Mouse (Mus musculus): Measurements from ENCODE around the gene Fam117a. TPM values are rescaled to one million over a fixed set of nuclear protein-coding genes. Genes with fewer than 3 reads are reported as not detected.
A peak's percentile ranks its signal among the peaks of the same experiment; 100 is the strongest.

The Fam117a gene
- polyA plus RNA-seq, 1 experiment from 2014 or later = 11.8 TPM

GRCm38 (mm10) chr11:95409450-95410112, 72.8 kb downstream of the Fam117a start:
- Histone ChIP-seq H3K36me3 (ENCODE audit: control insufficient read depth, insufficient read depth, low read length) (no peaks in the 10 kb centered on the region), H3K27ac (ENCODE audit: low read depth, low read length) (no peak overlapping the region), H3K4me2 (ENCODE audit: low read depth) (no peak overlapping the region), H3K4me1 (ENCODE audit: control insufficient read depth, insufficient read depth, low read length) (no peaks in the 10 kb centered on the region), H3K4me3 (ENCODE audit: low read depth, low read length) (no peak overlapping the region), H3K9ac (ENCODE audit: low read length) (no peak overlapping the region), H3K9me3 (ENCODE audit: control insufficient read depth, low read length) (no peaks in the 10 kb centered on the region), H3K27me3 (ENCODE audit: control insufficient read depth, insufficient read depth, low read length) (no peaks in the 10 kb centered on the region)
- ATAC-seq (ENCODE audit: insufficient read depth, low FRiP score, low TSS enrichment) (no peak), DNase-seq (ENCODE audit: low spot score) (no peak)
- 90% methylated on average over 10 of the region's 10 CpGs for whole genome bisulfite sequencing

GRCm38 (mm10) chr11:95411453-95412013, 74.7 kb downstream of the Fam117a start:
- H3K4me3 ChIP-seq (ENCODE audit: low read depth, low read length) = no peak overlapping the region
- 81% methylated on average over 6 of the region's 6 CpGs for WGBS
- no peaks in the 10 kb centered on the region for H3K9me3 ChIP-seq (ENCODE audit: control insufficient read depth, low read length)
- no peak for DNase-seq (ENCODE audit: low spot score)
- no peak overlapping the region for H3K9ac ChIP-seq (ENCODE audit: low read length)
- no peak overlapping the region for H3K4me2 ChIP-seq (ENCODE audit: low read depth)
- no peaks in the 10 kb centered on the region for H3K36me3 ChIP-seq (ENCODE audit: control insufficient read depth, insufficient read depth, low read length)
- H3K27me3 ChIP-seq (ENCODE audit: control insufficient read depth, insufficient read depth, low read length) = no peaks in the 10 kb centered on the region
- no peak overlapping the region for H3K27ac ChIP-seq (ENCODE audit: low read depth, low read length)
- peaks cover 10% of the 10 kb centered on the region for H3K4me1 ChIP-seq (ENCODE audit: control insufficient read depth, insufficient read depth, low read length)
- no peak for ATAC-seq (ENCODE audit: insufficient read depth, low FRiP score, low TSS enrichment)

- no peak overlapping the region for H3K4me2 ChIP-seq (ENCODE audit: low read depth)
- H3K9ac ChIP-seq (ENCODE audit: low read length) = no peak overlapping the region
- H3K9me3 ChIP-seq (ENCODE audit: control insufficient read depth, low read length) = no peaks in the 10 kb centered on the region
- no peak for DNase-seq (ENCODE audit: low spot score)
- H3K4me1 ChIP-seq (ENCODE audit: control insufficient read depth, insufficient read depth, low read length) = peaks cover 10% of the 10 kb centered on the region
- H3K27ac ChIP-seq (ENCODE audit: low read depth, low read length) = no peak overlapping the region
- no peaks in the 10 kb centered on the region for H3K36me3 ChIP-seq (ENCODE audit: control insufficient read depth, insufficient read depth, low read length)
- ATAC-seq (ENCODE audit: insufficient read depth, low FRiP score, low TSS enrichment) = no peak
- no peaks in the 10 kb centered on the region for H3K27me3 ChIP-seq (ENCODE audit: control insufficient read depth, insufficient read depth, low read length)
- H3K4me3 ChIP-seq (ENCODE audit: low read depth, low read length) = no peak overlapping the region
- WGBS = 90% methylated on average over 3 of the region's 3 CpGs
These were observed 75.8 kb downstream of the Fam117a start for GRCm38 (mm10) chr11:95412615-95413014.

- H3K27ac ChIP-seq (ENCODE audit: low read depth, low read length) = peak within 1 kb of the TSS; percentile 85
- WGBS = 2% methylated on average over 55 of the region's 58 CpGs
- no peaks in the 10 kb centered on the region for H3K9me3 ChIP-seq (ENCODE audit: control insufficient read depth, low read length)
- ATAC-seq (ENCODE audit: insufficient read depth, low FRiP score, low TSS enrichment) (peak; percentile 78), DNase-seq (ENCODE audit: low spot score) (peak; percentile 94)
- H3K9ac ChIP-seq (ENCODE audit: low read length) = peak within 1 kb of the TSS; percentile 71
- H3K4me1 ChIP-seq (ENCODE audit: control insufficient read depth, insufficient read depth, low read length) = peaks cover 10% of the 10 kb centered on the region
- no peaks in the 10 kb centered on the region for H3K36me3 ChIP-seq (ENCODE audit: control insufficient read depth, insufficient read depth, low read length)
- peak within 1 kb of the TSS; percentile 57 for H3K4me3 ChIP-seq (ENCODE audit: low read depth, low read length)
- H3K4me2 ChIP-seq (ENCODE audit: low read depth) = peak within 1 kb of the TSS; percentile 74
- H3K27me3 ChIP-seq (ENCODE audit: control insufficient read depth, insufficient read depth, low read length) = no peaks in the 10 kb centered on the region
These were observed 77.1 kb downstream of the Fam117a start, which contains the start of gene Spop for GRCm38 (mm10) chr11:95413641-95414535. TSS of gene Spop (plus strand) at chr11:95414080.

- ATAC-seq (ENCODE audit: insufficient read depth, low FRiP score, low TSS enrichment) (peak; percentile 84), DNase-seq (ENCODE audit: low spot score) (peak; percentile 98)
- peak overlapping the region; percentile 85 for H3K27ac ChIP-seq (ENCODE audit: low read depth, low read length)
- H3K9me3 ChIP-seq (ENCODE audit: control insufficient read depth, low read length) = no peaks in the 10 kb centered on the region
- H3K4me2 ChIP-seq (ENCODE audit: low read depth) = peak overlapping the region; percentile 74
- H3K4me1 ChIP-seq (ENCODE audit: control insufficient read depth, insufficient read depth, low read length) = peaks cover 10% of the 10 kb centered on the region
- peak overlapping the region; percentile 71 for H3K9ac ChIP-seq (ENCODE audit: low read length)
- H3K36me3 ChIP-seq (ENCODE audit: control insufficient read depth, insufficient read depth, low read length) = no peaks in the 10 kb centered on the region
- H3K27me3 ChIP-seq (ENCODE audit: control insufficient read depth, insufficient read depth, low read length) = no peaks in the 10 kb centered on the region
- peak overlapping the region; percentile 57 for H3K4me3 ChIP-seq (ENCODE audit: low read depth, low read length)
- WGBS = under 1% methylated on average over 28 of the region's 28 CpGs
These were observed 77.8 kb downstream of the Fam117a start for GRCm38 (mm10) chr11:95414536-95415161.

GRCm38 (mm10) chr11:95415931-95416330, 79.1 kb downstream of the Fam117a start:
- H3K27ac ChIP-seq (ENCODE audit: low read depth, low read length) = no peak overlapping the region
- no peaks in the 10 kb centered on the region for H3K36me3 ChIP-seq (ENCODE audit: control insufficient read depth, insufficient read depth, low read length)
- ATAC-seq (ENCODE audit: insufficient read depth, low FRiP score, low TSS enrichment) = no peak
- no peaks in the 10 kb centered on the region for H3K9me3 ChIP-seq (ENCODE audit: control insufficient read depth, low read length)
- peak overlapping the region; percentile 57; the same call in 1 of the 2 replicates for H3K4me3 ChIP-seq (ENCODE audit: low read depth, low read length)
- H3K27me3 ChIP-seq (ENCODE audit: control insufficient read depth, insufficient read depth, low read length) = no peaks in the 10 kb centered on the region
- no peak for DNase-seq (ENCODE audit: low spot score)
- peak overlapping the region; percentile 22; the same call in 1 of the 2 replicates for H3K9ac ChIP-seq (ENCODE audit: low read length)
- H3K4me2 ChIP-seq (ENCODE audit: low read depth) = peak overlapping the region; percentile 74
- peaks cover 10% of the 10 kb centered on the region for H3K4me1 ChIP-seq (ENCODE audit: control insufficient read depth, insufficient read depth, low read length)

- Histone ChIP-seq H3K4me1 (ENCODE audit: control insufficient read depth, insufficient read depth, low read length) (peaks cover 10% of the 10 kb centered on the region), H3K9ac (ENCODE audit: low read length) (no peak overlapping the region), H3K27me3 (ENCODE audit: control insufficient read depth, insufficient read depth, low read length) (no peaks in the 10 kb centered on the region), H3K4me3 (ENCODE audit: low read depth, low read length) (no peak overlapping the region), H3K4me2 (ENCODE audit: low read depth) (no peak overlapping the region), H3K9me3 (ENCODE audit: control insufficient read depth, low read length) (no peaks in the 10 kb centered on the region), H3K27ac (ENCODE audit: low read depth, low read length) (no peak overlapping the region), H3K36me3 (ENCODE audit: control insufficient read depth, insufficient read depth, low read length) (no peaks in the 10 kb centered on the region)
- 92% methylated on average over 5 of the region's 5 CpGs for WGBS
- no peak for DNase-seq (ENCODE audit: low spot score)
- no peak for ATAC-seq (ENCODE audit: insufficient read depth, low FRiP score, low TSS enrichment)
These were observed 80.5 kb downstream of the Fam117a start for GRCm38 (mm10) chr11:95417341-95417740.

GRCm38 (mm10) chr11:95420880-95421435, 84.1 kb downstream of the Fam117a start:
- Histone ChIP-seq H3K9ac (ENCODE audit: low read length) (no peak overlapping the region), H3K27ac (ENCODE audit: low read depth, low read length) (no peak overlapping the region), H3K9me3 (ENCODE audit: control insufficient read depth, low read length) (no peaks in the 10 kb centered on the region), H3K36me3 (ENCODE audit: control insufficient read depth, insufficient read depth, low read length) (no peaks in the 10 kb centered on the region), H3K4me2 (ENCODE audit: low read depth) (no peak overlapping the region), H3K4me1 (ENCODE audit: control insufficient read depth, insufficient read depth, low read length) (peaks cover 4% of the 10 kb centered on the region), H3K4me3 (ENCODE audit: low read depth, low read length) (no peak overlapping the region), H3K27me3 (ENCODE audit: control insufficient read depth, insufficient read depth, low read length) (no peaks in the 10 kb centered on the region)
- no peak for DNase-seq (ENCODE audit: low spot score)
- WGBS = 77% methylated on average over 2 of the region's 2 CpGs
- no peak for ATAC-seq (ENCODE audit: insufficient read depth, low FRiP score, low TSS enrichment)

Data from neural tube, embryonic 11.5 days (tissue).